Mouse (Mus musculus): ENCODE results near the gene Blmh. TPM values are rescaled to one million over a fixed set of nuclear protein-coding genes. Genes with fewer than 3 reads are reported as not detected.

Gene Blmh
- total RNA-seq (2021), result 10 to 100 TPM; 68.5 to 69.9 TPM
- long read RNA-seq, experiment 1, transcript Blmh-201 (12 exons, 2,497 nt), result major isoform, 36 of 47 reads
- long read RNA-seq, experiment 1, partial matches to known transcripts, result 7 of 47 reads
- long read RNA-seq, experiment 1, other reads (novel, unspliced or antisense), result 4 of 47 reads
- long read RNA-seq, experiment 2, transcript Blmh-201 (12 exons, 2,497 nt), result major isoform, 44 of 54 reads
- long read RNA-seq, experiment 2, partial matches to known transcripts, result 6 of 54 reads
- long read RNA-seq, experiment 2, other reads (novel, unspliced or antisense), result 2 of 54 reads

DNA sequence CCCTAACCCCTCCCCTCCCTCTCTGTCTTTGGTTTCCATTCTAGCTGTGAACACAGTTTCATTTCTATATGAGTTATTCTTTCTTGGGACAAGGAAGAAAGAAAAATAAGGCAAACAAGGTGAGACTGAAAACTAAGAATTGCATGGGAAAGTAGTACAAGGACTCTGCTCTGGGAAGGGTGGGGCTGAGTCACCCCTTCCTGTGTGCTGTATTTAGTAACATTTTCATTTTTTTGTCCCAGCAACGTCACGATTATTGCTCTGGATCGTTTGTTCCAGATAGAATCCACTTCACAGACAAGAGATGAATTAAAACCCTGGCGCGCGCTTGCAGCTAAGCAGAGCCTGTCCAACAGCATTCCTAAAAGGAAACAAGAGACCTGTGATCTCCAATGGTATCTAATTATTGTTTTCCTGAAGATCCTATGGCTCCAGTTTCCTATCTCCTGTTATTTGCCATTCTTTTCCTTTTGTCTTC, at the start of gene Blmh:
Gene Blmh (plus strand): TSS at position 51 of the 478 bp plus-strand sequence.
- no peak for DNase-seq (ENCODE audit: low spot score in 2 of 2)

DNA sequence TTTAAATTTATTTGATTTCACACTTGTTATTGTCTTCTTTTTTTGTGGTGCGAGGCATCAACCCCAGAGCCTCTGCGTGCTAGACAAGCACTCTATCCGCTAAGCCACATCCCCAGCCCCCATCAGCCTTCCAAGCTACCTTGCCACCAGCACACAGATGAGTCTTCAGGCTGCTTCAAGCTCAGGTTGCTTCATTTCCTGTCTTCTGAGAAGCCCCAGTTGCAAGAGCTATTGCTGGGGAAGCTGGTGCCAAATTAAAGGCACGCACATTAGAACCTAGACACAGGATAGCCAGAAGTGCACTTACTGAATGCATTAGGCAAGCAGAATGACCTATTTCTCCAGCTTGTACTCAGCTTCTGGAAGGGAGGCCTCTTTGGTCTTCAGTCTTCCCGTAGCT, 44.8 kb upstream of the Blmh start:
- DNase-seq (ENCODE audit: low spot score in 2 of 2), result no peak

DNA sequence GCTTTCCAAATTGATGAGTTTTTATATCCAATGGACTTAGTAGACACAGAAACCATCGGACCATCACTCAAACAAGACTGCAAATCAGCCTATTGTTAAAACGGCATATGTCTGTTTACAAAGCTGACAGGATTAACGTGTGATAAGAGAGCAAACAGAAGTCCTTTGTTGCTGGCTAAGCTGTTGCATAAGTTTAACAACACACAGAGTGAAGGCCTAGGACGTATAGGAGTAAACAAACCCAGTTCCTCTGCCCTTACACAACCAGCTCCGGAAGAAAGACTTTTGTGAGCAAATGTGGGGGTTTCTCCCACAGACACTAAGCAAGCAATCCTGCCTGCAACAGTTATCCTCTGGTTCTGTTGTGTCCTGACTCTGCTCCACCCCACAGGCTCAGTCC, 40.2 kb upstream of the Blmh start:
- no peak for DNase-seq (ENCODE audit: low spot score in 2 of 2)

DNA sequence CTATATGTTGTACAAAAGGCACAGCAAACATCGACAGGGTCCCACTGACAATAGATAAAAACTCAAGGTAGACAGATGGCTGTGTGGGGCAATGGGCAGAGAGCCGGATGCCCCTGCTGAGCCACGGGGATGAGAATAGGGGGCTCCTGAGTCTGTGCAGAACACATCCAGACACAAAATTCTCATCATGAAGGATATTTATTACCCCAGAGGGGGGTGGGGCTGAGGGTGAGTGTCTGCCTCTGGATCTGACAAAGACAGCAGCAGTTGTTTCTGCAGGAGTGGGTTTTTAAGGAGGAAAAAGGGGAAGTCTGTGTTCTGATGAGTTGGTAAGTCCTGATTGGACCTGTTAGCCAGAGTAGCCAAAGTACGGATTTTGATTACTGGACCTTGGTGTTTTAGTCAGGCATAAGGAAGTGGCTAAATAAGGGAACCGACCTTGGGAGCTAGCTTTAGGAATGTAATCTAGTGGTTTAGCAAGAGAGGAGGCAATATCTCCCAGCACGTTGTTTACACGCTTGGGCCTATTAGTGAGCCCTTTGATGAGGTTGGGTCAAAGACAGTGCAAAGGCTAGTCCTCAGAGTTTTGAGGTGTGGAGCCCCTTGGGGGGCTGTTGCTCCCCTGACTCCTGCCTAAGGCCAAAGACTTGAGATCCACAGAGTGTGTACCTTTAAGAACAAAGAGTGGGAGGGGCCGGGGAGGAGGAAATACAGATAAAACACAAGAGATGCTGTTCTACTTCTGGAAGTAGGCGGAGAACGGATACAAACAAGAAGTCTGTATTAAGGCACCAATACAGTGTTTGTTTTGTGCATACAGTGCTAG, 35.1 kb upstream of the Blmh start:
- DNase-seq (ENCODE audit: low spot score in 2 of 2), result no peak

DNA sequence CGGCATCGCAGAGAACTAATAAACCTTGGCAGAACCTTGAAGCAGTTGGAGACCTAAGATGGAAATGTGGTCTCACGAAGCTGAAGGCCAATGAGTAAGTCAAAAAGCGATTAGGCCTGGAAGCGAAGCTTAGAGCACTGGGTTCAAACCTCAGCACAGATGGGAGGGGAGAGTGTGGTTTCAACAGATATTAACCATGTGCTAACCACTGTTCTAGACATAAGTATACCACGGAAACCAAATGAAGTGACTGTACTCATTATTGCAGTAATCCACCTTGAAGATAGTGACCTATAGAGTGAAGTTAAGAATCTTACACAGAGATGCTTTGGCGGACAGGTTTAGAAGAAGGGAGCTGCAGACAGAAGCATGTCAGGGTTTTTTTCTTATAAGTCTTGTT, 33.4 kb upstream of the Blmh start:
- no peak for DNase-seq (ENCODE audit: low spot score in 2 of 2)

- no peak for DNase-seq (ENCODE audit: low spot score in 2 of 2)
Observed at GRCm38 (mm10) chr11:76891738-76892349, 32.8 kb upstream of the Blmh start.

- DNase-seq (ENCODE audit: low spot score in 2 of 2), result no peak
Observed at GRCm38 (mm10) chr11:76892972-76893371, 31.6 kb upstream of the Blmh start.

- no peak for DNase-seq (ENCODE audit: low spot score in 2 of 2)
Observed at GRCm38 (mm10) chr11:76893570-76893969, 31.0 kb upstream of the Blmh start.

DNA sequence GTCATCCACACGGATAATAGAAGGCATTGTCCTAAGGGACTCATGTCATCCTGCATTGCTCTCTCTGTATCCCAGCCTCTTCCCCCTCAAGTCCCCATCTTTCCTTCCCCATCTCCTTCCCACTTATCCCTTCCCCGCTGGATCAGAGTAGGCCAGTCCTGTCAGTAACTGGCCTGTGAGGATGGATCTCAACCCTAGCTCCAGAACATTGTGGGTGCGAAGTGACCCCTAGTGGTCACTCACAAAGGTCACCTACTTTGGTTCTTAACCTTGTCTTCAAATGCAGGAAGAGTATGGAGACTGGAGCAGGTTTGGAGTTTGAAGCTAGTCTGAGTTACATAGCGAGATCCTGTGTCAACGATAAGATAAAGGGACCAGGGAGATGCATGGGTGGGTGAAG, 30.4 kb upstream of the Blmh start:
- peak in 1 of 2 experiments; percentile 43 for DNase-seq (ENCODE audit: low spot score in 2 of 2)

DNA sequence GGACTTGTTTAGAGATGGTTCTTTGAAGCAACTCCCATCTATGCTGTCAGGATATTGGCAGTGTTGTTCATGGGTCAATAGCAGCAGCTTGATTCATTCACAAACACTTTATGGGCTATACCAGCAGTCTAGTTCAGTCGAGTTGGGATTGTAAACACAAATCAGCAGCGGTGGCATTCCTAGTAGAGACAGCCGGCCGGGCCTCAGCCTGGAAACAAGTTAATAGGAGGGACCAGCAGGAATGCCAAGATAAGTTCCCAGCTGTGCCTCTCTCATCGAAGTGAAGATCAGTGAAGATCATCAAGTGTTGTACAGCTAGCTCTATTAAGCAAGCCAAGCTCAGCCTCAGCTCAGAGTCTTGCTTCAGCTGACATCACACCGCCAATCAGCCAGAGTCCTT, 28.2 kb upstream of the Blmh start:
- DNase-seq (ENCODE audit: low spot score in 2 of 2), result no peak

DNA sequence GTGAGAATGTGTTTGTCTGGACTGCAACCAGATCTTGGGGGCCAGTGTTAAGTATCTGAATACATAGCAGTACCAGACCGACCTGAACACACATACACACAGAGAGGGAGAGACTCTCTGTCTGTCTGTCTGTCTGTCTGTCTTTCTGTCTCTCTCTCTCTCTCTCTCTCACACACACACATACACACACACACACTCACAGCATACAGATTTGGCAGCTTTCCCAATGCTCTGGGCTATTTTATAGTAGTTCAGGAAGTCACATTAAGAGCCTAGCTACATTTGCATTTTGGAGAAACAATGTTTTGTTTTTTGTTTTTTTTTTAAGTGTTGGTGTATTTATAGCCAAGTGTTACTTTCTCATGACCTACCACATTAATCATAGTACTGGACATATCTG, 27.5 kb upstream of the Blmh start:
- no peak for DNase-seq (ENCODE audit: low spot score in 2 of 2)

DNA sequence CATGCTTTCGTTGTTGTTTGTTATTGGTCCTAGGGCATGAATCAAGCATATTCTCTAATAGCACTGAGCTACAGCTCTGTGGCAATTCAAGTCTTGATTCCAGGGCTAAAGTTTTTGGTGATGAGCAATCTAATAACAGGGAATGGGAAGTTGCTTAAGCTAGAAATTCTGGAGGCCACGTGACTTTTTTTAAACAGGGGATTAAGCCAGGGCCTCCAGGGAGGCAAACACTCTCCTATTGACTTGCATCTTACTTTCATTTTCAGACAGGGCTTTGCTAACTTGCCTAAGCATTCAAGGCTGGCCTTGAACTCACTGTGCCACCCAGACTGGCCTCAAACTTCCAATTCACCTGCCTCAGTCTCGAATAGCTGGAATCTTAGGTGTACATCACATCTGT, 26.7 kb upstream of the Blmh start:
- DNase-seq (ENCODE audit: low spot score in 2 of 2), result no peak

DNA sequence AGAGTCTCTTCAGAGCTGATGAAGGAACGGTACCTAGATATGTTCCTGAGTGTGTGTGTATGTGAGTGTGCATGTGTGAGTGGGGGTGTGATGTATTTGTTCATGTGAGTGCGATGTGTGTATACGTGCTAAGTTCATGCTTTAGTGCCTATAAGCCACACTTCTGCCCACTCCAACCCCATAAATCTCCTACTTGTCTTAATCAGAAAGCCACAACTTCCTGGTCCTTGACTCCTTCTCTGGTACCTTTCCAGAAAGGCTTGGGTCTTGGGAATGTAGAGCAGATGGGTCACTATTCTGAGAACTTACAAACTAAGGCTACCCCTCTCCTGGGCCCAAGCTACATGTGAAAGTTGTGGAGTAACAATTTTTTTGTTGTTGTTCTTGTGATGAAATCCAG, 25.9 kb upstream of the Blmh start:
- DNase-seq (ENCODE audit: low spot score in 2 of 2), result no peak

DNA sequence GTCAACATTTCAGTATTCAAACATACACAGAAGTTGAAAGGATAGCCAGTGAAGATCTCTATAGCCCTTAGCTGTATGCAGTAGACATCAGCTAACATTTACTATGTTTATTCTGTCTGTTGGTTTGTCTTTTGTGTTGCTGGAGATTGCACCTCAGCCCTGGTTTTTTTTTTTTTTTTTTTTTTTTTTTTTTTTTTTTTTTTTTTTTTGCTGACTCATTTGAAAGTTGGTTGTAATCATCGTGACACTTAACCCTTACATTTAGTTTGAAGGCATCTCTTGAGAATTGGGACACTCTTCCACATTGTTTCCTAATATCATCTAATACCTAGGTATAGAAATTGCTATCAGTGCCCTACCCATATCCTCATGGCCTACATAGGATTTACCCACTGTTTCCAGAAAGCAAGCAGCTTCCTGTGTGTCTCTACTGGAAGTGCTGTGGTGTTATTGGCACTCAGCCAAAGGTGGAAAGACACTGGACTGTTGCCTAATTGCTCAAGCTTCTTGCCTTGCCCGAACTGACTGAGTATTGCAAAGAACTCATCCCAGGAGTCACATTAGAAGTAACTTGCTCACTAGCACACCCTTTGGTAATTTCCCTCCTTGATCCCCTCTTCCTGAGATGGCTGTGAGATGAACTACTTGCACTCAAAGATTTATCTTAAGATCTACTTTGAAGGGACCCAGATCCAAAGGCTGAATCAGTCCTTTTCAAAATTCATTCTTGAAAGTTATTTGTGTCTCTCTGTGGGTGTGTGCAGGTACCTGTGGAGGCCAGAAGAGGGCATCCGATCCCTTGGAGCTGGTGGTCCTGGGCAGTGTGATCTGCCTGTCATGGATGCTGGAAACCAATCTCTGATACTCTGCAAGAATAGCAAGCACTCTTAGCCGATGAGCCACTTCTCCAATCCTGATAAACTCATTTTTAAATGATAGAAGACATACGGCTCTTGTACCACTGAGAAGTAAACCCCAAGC, 24.6 kb upstream of the Blmh start:
- no peak for DNase-seq (ENCODE audit: low spot score in 2 of 2)

- DNase-seq (ENCODE audit: low spot score in 2 of 2), result no peak
Observed at GRCm38 (mm10) chr11:76901579-76902361, 22.8 kb upstream of the Blmh start, which contains the start of gene Tmigd1. TSS of gene Tmigd1 (plus strand) at chr11:76902159.

DNA sequence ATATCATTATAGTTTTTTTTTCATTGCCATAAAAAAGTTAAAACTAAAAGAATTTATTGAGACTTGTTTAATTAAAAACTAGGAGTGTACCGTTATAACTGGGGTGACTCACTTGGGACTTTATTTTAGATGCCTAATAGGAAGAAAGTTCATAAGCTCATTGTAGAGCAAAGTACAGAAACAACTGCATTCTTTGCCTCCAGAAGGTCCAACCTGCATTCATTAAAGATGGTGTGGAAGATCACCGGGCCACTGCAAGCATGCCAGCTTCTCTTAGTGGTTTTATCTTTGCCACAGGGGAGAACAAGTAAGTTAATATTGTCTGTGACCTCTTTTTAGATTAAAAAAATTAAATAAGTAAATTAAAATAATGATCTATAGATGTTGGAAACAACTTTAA, 20.3 kb upstream of the Blmh start:
- no peak for DNase-seq (ENCODE audit: low spot score in 2 of 2)

DNA sequence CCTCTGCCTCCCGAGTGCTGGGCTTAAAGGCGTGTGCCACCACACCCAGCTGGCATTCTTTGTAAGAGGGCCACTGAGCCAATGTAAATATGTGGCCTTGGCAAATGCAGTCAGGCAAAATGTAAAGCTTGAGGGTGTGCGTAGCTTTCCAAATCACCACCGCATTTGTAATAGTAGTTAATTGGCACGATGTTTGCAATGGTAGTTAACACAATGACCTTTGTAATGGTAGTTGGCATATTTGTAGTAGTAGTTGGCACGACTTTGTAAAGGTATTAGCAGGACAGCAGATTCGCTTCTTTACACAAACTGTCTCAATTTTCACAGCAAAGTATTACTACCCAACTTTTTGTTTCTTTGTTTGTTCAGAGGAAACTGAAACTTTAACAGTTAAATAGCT, 16.0 kb upstream of the Blmh start:
- no peak for DNase-seq (ENCODE audit: low spot score in 2 of 2)

GRCm38 (mm10) chr11:76911325-76912054, 13.1 kb upstream of the Blmh start:
- peak; percentile 21 to 70 for DNase-seq (ENCODE audit: low spot score in 2 of 2)

DNA sequence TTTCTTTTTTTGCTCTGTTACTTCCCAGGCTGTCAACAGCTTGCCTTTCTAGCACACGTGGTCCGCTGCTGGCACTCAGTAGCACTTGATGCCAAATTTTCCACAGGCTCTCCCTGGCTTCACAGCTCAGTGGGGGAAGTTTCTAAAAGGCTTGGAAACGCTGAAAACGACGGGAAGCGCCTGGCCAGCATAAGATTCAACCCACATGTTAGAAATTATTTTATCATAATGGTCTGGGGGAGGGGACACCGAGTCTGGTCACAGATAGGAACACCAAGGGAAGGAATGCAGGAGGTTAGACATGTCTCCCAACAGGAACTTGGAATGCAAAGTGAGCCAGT, 12.6 kb upstream of the Blmh start:
- DNase-seq (ENCODE audit: low spot score in 2 of 2), result peak; percentile 46 to 80
